Mouse (Mus musculus) liver, adult 2 months (tissue): ENCODE data around the gene Gm28372.

Source experiments
- CTCF ChIP-seq: fragments of 200-500 bp; IDR thresholded peaks from 2 replicates; pipeline ENCODE4 v1.5.1; 2011; ENCODE audit warnings: low read depth, low read length, control low read depth
- POLR2A ChIP-seq: fragments of 200-500 bp; IDR thresholded peaks from 2 replicates; pipeline ENCODE4 v1.6.1; 2011; ENCODE audit warnings: low read length, control low read depth; ENCODE audit not compliant: insufficient read depth; ENCODE audit errors: extremely low read depth

DNA sequence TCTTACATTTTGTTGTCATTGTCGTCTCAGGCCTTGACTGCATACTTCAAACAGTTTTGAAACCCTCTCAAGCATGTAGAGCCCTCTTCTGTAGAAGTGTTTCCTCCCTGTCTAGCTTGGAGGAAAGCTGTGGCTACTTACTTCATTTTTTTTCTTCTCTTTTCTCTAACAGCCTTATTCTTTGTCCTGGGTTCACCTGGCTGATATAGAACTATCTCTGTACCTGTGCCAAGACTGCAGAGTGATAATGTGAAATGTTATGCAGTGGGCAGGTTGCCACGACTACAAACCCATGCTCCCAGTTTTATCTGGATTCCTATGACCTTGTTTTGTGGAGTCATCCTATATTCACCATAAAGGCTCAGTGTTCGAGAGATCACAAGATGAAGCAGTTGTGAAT is 25.4 kb downstream of the Gm28372 start:
- no peak for TF ChIP-seq CTCF
- TF ChIP-seq POLR2A = no peak
